Mouse (Mus musculus) embryonic fibroblast, embryonic 13.5 days (primary cell): ENCODE data around the gene Olfr891.

ENCODE experiments used
- CTCF ChIP-seq: IDR thresholded peaks from 2 replicates; pipeline ENCODE4 v1.5.1; 2011; ENCODE audit warnings: mild to moderate bottlenecking, control low read depth, low read length, moderate library complexity, borderline replicate concordance; ENCODE audit not compliant: insufficient read depth
- POLR2A ChIP-seq: IDR thresholded peaks from 2 replicates; pipeline ENCODE4 v1.6.1; 2011; ENCODE audit warnings: low read depth, mild to moderate bottlenecking, control low read depth, low read length, moderate library complexity

DNA sequence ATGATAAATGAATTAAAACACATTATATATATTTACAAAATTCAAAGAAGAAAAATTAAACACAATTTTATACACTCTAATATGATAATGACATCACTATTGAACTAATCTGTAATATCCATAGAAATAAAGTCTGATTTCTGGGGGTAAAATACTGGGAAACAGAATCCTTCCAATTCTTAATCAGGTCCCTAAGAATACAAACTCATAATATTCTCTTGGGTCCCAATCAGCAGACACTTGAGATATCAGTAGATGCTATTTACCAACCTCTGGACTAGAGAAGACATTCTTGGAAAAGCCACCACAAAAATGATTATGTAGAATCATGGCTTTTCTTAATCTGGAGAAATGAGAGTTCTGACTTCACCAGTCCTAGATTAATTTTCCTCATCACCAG lies 38.4 kb downstream of the Olfr891 start, which contains the start of gene Olfr890:
- TF ChIP-seq POLR2A (no peak), CTCF (no peak)
